Mouse (Mus musculus) bone marrow macrophage, adult 2 months (primary cell): ENCODE measurements around the gene G3bp2.

Experiments used
- CTCF ChIP-seq: IDR thresholded peaks from 2 replicates; pipeline ENCODE4 v1.5.1; 2012; ENCODE audit warnings: low read depth, mild to moderate bottlenecking, low read length, moderate library complexity
- POLR2A ChIP-seq: IDR thresholded peaks from 2 replicates; pipeline ENCODE4 v1.6.1; 2012; ENCODE audit warnings: mild to moderate bottlenecking, low read depth, low read length, borderline replicate concordance

GRCm38 (mm10) chr5:92106327-92107125 lies 23.0 kb upstream of the G3bp2 start:
- TF ChIP-seq CTCF = no peak
- no peak for TF ChIP-seq POLR2A
